Mouse (Mus musculus) olfactory bulb, adult 2 months (tissue): ENCODE data around the gene Tmem131l.

Source experiments
- CTCF ChIP-seq: fragments of 200-500 bp; IDR thresholded peaks from 2 replicates; pipeline ENCODE4 v1.5.1; 2012; ENCODE audit warnings: low read depth, mild to moderate bottlenecking, low read length, moderate library complexity; ENCODE audit not compliant: insufficient read depth
- POLR2A ChIP-seq: fragments of 200-500 bp; IDR thresholded peaks from 2 replicates; pipeline ENCODE4 v1.6.1; 2012; ENCODE audit warnings: mild to moderate bottlenecking, low read depth, low read length, moderate library complexity; ENCODE audit not compliant: insufficient read depth

GRCm38 (mm10) chr3:84020528-84020927, 19.4 kb downstream of the Tmem131l start:
- no peak for TF ChIP-seq CTCF
- no peak for TF ChIP-seq POLR2A
